Mouse (Mus musculus): ENCODE measurements around the gene Slc4a1. TPM values are rescaled to one million over a fixed set of nuclear protein-coding genes. Genes with fewer than 3 reads are reported as not detected.

The Slc4a1 gene
- polyA plus RNA-seq, 1 experiment from 2014 or later = 2.8 TPM

- no peaks in the 10 kb centered on the region for H3K4me1 ChIP-seq (replicated peaks; ENCODE audit: control insufficient read depth, insufficient read depth, low read length)
- WGBS = 35% methylated on average over 8 of the region's 8 CpGs
Observed at GRCm38 (mm10) chr11:102353021-102353431, 13.0 kb downstream of the Slc4a1 start.

GRCm38 (mm10) chr11:102352378-102352777 is 13.6 kb downstream of the Slc4a1 start:
- Histone ChIP-seq H3K4me1 (replicated peaks; ENCODE audit: control insufficient read depth, insufficient read depth, low read length) (no peaks in the 10 kb centered on the region), H3K9ac (ENCODE audit: low read length) (no peak overlapping the region), H3K27ac (ENCODE audit: low read depth) (no peak overlapping the region), H3K4me3 (ENCODE audit: low read depth, low read length) (no peak overlapping the region), H3K27me3 (replicated peaks; ENCODE audit: control insufficient read depth, insufficient read depth, low read length) (0 out of 2 replicates have a peak, but pooled peaks cover 3% of the 10 kb centered on the region), H3K9me3 (ENCODE audit: control insufficient read depth, low read length) (no peaks in the 10 kb centered on the region), H3K36me3 (ENCODE audit: control insufficient read depth, insufficient read depth, low read length) (no peaks in the 10 kb centered on the region), H3K4me2 (ENCODE audit: low read length) (no peak overlapping the region)
- no peak for DNase-seq (ENCODE audit: low spot score)
- ATAC-seq (replicated peaks; ENCODE audit: low FRiP score, low TSS enrichment, low read depth) = no peak
- 64% methylated on average over 5 of the region's 5 CpGs for WGBS

More at GRCm38 (mm10) chr11:102353021-102353431, 13.0 kb downstream of the Slc4a1 start:
- H3K27me3 ChIP-seq (replicated peaks; ENCODE audit: control insufficient read depth, insufficient read depth, low read length) = 0 out of 2 replicates have a peak, but pooled peaks cover 3% of the 10 kb centered on the region
- no peak overlapping the region for H3K4me2 ChIP-seq (ENCODE audit: low read length)
- no peaks in the 10 kb centered on the region for H3K9me3 ChIP-seq (ENCODE audit: control insufficient read depth, low read length)
- H3K36me3 ChIP-seq (ENCODE audit: control insufficient read depth, insufficient read depth, low read length) = no peaks in the 10 kb centered on the region
- no peak overlapping the region for H3K4me3 ChIP-seq (ENCODE audit: low read depth, low read length)
- no peak overlapping the region for H3K9ac ChIP-seq (ENCODE audit: low read length)
- no peak overlapping the region for H3K27ac ChIP-seq (ENCODE audit: low read depth)
- ATAC-seq (replicated peaks; ENCODE audit: low FRiP score, low TSS enrichment, low read depth) (no peak), DNase-seq (ENCODE audit: low spot score) (no peak)

- WGBS = 87% methylated on average over 17 of the region's 17 CpGs
- ATAC-seq (replicated peaks; ENCODE audit: low FRiP score, low TSS enrichment, low read depth) = no peak
Observed at GRCm38 (mm10) chr11:102350981-102351523, 15.0 kb downstream of the Slc4a1 start.

GRCm38 (mm10) chr11:102350416-102350815 is 15.6 kb downstream of the Slc4a1 start:
- Histone ChIP-seq H3K9ac (ENCODE audit: low read length) (no peak overlapping the region), H3K9me3 (ENCODE audit: control insufficient read depth, low read length) (no peaks in the 10 kb centered on the region), H3K27ac (ENCODE audit: low read depth) (no peak overlapping the region), H3K4me2 (ENCODE audit: low read length) (no peak overlapping the region), H3K4me3 (ENCODE audit: low read depth, low read length) (no peak overlapping the region), H3K27me3 (replicated peaks; ENCODE audit: control insufficient read depth, insufficient read depth, low read length) (no peaks in the 10 kb centered on the region), H3K4me1 (replicated peaks; ENCODE audit: control insufficient read depth, insufficient read depth, low read length) (no peaks in the 10 kb centered on the region), H3K36me3 (ENCODE audit: control insufficient read depth, insufficient read depth, low read length) (no peaks in the 10 kb centered on the region)
- ATAC-seq (replicated peaks; ENCODE audit: low FRiP score, low TSS enrichment, low read depth) (no peak), DNase-seq (ENCODE audit: low spot score) (no peak)
- 78% methylated on average over 4 of the region's 4 CpGs for WGBS

More at GRCm38 (mm10) chr11:102350981-102351523, 15.0 kb downstream of the Slc4a1 start:
- H3K4me1 ChIP-seq (replicated peaks; ENCODE audit: control insufficient read depth, insufficient read depth, low read length) = no peaks in the 10 kb centered on the region
- no peak overlapping the region for H3K4me2 ChIP-seq (ENCODE audit: low read length)
- H3K27me3 ChIP-seq (replicated peaks; ENCODE audit: control insufficient read depth, insufficient read depth, low read length) = no peaks in the 10 kb centered on the region
- H3K4me3 ChIP-seq (ENCODE audit: low read depth, low read length) = no peak overlapping the region
- H3K36me3 ChIP-seq (ENCODE audit: control insufficient read depth, insufficient read depth, low read length) = no peaks in the 10 kb centered on the region
- H3K27ac ChIP-seq (ENCODE audit: low read depth) = no peak overlapping the region
- H3K9ac ChIP-seq (ENCODE audit: low read length) = no peak overlapping the region
- H3K9me3 ChIP-seq (ENCODE audit: control insufficient read depth, low read length) = no peaks in the 10 kb centered on the region
- no peak for DNase-seq (ENCODE audit: low spot score)

GRCm38 (mm10) chr11:102349189-102349954 is 16.6 kb downstream of the Slc4a1 start:
- Histone ChIP-seq H3K9ac (ENCODE audit: low read length) (no peak overlapping the region), H3K27me3 (replicated peaks; ENCODE audit: control insufficient read depth, insufficient read depth, low read length) (no peaks in the 10 kb centered on the region), H3K4me2 (ENCODE audit: low read length) (no peak overlapping the region), H3K4me3 (ENCODE audit: low read depth, low read length) (no peak overlapping the region), H3K9me3 (ENCODE audit: control insufficient read depth, low read length) (no peaks in the 10 kb centered on the region), H3K27ac (ENCODE audit: low read depth) (no peak overlapping the region), H3K36me3 (ENCODE audit: control insufficient read depth, insufficient read depth, low read length) (no peaks in the 10 kb centered on the region), H3K4me1 (replicated peaks; ENCODE audit: control insufficient read depth, insufficient read depth, low read length) (no peaks in the 10 kb centered on the region)
- DNase-seq (ENCODE audit: low spot score) (no peak), ATAC-seq (replicated peaks; ENCODE audit: low FRiP score, low TSS enrichment, low read depth) (no peak)
- WGBS = 92% methylated on average over 3 of the region's 3 CpGs

- WGBS = 83% methylated on average over 11 of the region's 11 CpGs
- ATAC-seq (replicated peaks; ENCODE audit: low FRiP score, low TSS enrichment, low read depth) = no peak
- Histone ChIP-seq H3K36me3 (ENCODE audit: control insufficient read depth, insufficient read depth, low read length) (no peaks in the 10 kb centered on the region), H3K4me1 (replicated peaks; ENCODE audit: control insufficient read depth, insufficient read depth, low read length) (no peaks in the 10 kb centered on the region), H3K27me3 (replicated peaks; ENCODE audit: control insufficient read depth, insufficient read depth, low read length) (no peaks in the 10 kb centered on the region), H3K27ac (ENCODE audit: low read depth) (no peak overlapping the region), H3K9me3 (ENCODE audit: control insufficient read depth, low read length) (no peaks in the 10 kb centered on the region), H3K9ac (ENCODE audit: low read length) (no peak overlapping the region), H3K4me2 (ENCODE audit: low read length) (no peak overlapping the region), H3K4me3 (ENCODE audit: low read depth, low read length) (no peak overlapping the region)
- DNase-seq (ENCODE audit: low spot score) = no peak
Observed at GRCm38 (mm10) chr11:102348771-102349170, 17.2 kb downstream of the Slc4a1 start.

- no peaks in the 10 kb centered on the region for H3K36me3 ChIP-seq (ENCODE audit: control insufficient read depth, insufficient read depth, low read length)
- H3K9me3 ChIP-seq (ENCODE audit: control insufficient read depth, low read length) = no peaks in the 10 kb centered on the region
- no peaks in the 10 kb centered on the region for H3K27me3 ChIP-seq (replicated peaks; ENCODE audit: control insufficient read depth, insufficient read depth, low read length)
- DNase-seq (ENCODE audit: low spot score) (no peak), ATAC-seq (replicated peaks; ENCODE audit: low FRiP score, low TSS enrichment, low read depth) (no peak)
- H3K4me1 ChIP-seq (replicated peaks; ENCODE audit: control insufficient read depth, insufficient read depth, low read length) = no peaks in the 10 kb centered on the region
- WGBS = 86% methylated on average over 7 of the region's 7 CpGs
- H3K9ac ChIP-seq (ENCODE audit: low read length) = no peak overlapping the region
- no peak overlapping the region for H3K4me3 ChIP-seq (ENCODE audit: low read depth, low read length)
- no peak overlapping the region for H3K4me2 ChIP-seq (ENCODE audit: low read length)
- no peak overlapping the region for H3K27ac ChIP-seq (ENCODE audit: low read depth)
Observed at GRCm38 (mm10) chr11:102348101-102348585, 17.9 kb downstream of the Slc4a1 start.

GRCm38 (mm10) chr11:102347683-102348082 is 18.3 kb downstream of the Slc4a1 start:
- ATAC-seq (replicated peaks; ENCODE audit: low FRiP score, low TSS enrichment, low read depth) = no peak
- Histone ChIP-seq H3K4me2 (ENCODE audit: low read length) (no peak overlapping the region), H3K36me3 (ENCODE audit: control insufficient read depth, insufficient read depth, low read length) (no peaks in the 10 kb centered on the region), H3K4me3 (ENCODE audit: low read depth, low read length) (no peak overlapping the region), H3K9ac (ENCODE audit: low read length) (no peak overlapping the region), H3K4me1 (replicated peaks; ENCODE audit: control insufficient read depth, insufficient read depth, low read length) (no peaks in the 10 kb centered on the region), H3K9me3 (ENCODE audit: control insufficient read depth, low read length) (no peaks in the 10 kb centered on the region), H3K27me3 (replicated peaks; ENCODE audit: control insufficient read depth, insufficient read depth, low read length) (no peaks in the 10 kb centered on the region), H3K27ac (ENCODE audit: low read depth) (no peak overlapping the region)
- 72% methylated on average over 5 of the region's 5 CpGs for WGBS
- DNase-seq (ENCODE audit: low spot score) = no peak

Measured in intestine, embryonic 14.5 days (tissue).